In the genomic region with DNA sequence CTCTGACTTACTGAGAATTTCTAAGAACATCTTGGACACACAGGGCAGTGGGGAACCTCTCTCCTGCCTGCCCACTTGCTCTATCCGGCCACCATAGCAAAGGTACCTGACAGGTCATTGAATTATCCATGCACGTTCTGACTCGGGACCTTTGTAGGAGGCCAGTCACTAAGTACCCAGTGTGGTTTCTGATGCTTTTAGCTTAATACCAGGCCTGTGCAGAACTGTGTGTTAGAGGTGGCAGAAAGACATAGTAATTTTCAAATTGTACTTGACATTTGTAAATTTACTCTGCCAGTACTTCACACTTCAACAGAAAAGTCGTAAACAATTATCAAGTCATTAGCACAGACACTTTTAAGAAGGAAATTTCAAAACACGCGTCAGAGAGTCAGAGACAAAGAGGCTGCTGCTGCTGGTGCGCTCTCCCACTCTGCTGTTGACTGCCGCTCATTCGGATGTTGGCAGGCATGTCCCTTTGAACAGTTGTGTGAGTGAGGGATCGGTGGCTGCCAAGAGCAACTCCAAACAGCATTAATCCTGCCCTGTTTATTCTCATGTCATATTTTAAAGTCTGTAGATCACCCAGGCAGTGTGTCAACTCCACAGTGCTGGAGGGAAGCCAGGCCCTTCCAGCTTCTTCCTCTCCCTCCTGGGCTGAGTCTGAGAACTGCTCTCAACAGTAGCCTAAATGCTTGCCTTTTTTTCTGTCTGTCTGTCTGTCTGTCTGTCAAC, we compare ENCODE assay signal across 10 mouse cellular contexts.
DNase-seq lines count a peak whose midpoint lies in the region; ATAC-seq lines count a peak whose summit lies in the region.
"Had no signal": no experiment of that assay in that cellular context is flagged by ENCODE, and none has a peak within 500 bp of the region (broad histone marks: within the 10 kb centered on the region; RNA-seq: fewer than 3 reads in every experiment).

No protein-coding gene starts in this region.

- no peak overlapping the region for H3K4me3 ChIP-seq in embryonic facial prominence, embryonic 13.5 days
- H3K4me3 ChIP-seq in embryonic facial prominence, embryonic 10.5 days = no peak overlapping the region
- H3K4me3 ChIP-seq: liver, embryonic 13.5 days had no signal

- 0 out of 2 replicates have a peak, but pooled peaks have one; percentile 20 for ATAC-seq in embryonic facial prominence, embryonic 13.5 days (ENCODE audit: insufficient number of reproducible peaks, insufficient read depth, low FRiP score, low TSS enrichment, low read depth)

- DNase-seq in embryonic facial prominence, embryonic 10.5 days (ENCODE audit: low spot score) = no peak
- peak; percentile 46 to 49 for DNase-seq in right cerebral cortex, postnatal 10 days (ENCODE audit: low spot score in 2 of 2)
- no peak for DNase-seq in right cerebral cortex, adult 2 months (ENCODE audit: low spot score in 2 of 2)
- DNase-seq in kidney, adult 9 months = peak; percentile 27
- peak; percentile 87 for DNase-seq in lung, postnatal 10 days
- DNase-seq in urinary bladder, postnatal 36 days (ENCODE audit: low spot score in 2 of 2) = no peak
- DNase-seq in urinary bladder, adult 18-20 months (ENCODE audit: low spot score in 2 of 2) = no peak
- DNase-seq: liver, embryonic 13.5 days had no signal

- WGBS in embryonic facial prominence, embryonic 13.5 days = 75% methylated on average over 10 of the region's 10 CpGs
- WGBS in embryonic facial prominence, embryonic 10.5 days = 85% methylated on average over 10 of the region's 10 CpGs

- no peak overlapping the region for H3K9ac ChIP-seq in embryonic facial prominence, embryonic 13.5 days
- H3K9ac ChIP-seq: liver, embryonic 13.5 days had no signal

- H3K9me3 ChIP-seq in embryonic facial prominence, embryonic 13.5 days = peaks cover 2% of the 10 kb centered on the region; the same call in 1 of the 2 replicates
- H3K9me3 ChIP-seq in embryonic facial prominence, embryonic 10.5 days = no peaks in the 10 kb centered on the region

- no peaks in the 10 kb centered on the region for H3K4me1 ChIP-seq in embryonic facial prominence, embryonic 13.5 days
- no peaks in the 10 kb centered on the region for H3K4me1 ChIP-seq in embryonic facial prominence, embryonic 10.5 days
- H3K4me1 ChIP-seq: liver, embryonic 13.5 days had no signal

- H3K27me3 ChIP-seq in embryonic facial prominence, embryonic 13.5 days = no peaks in the 10 kb centered on the region
- H3K27me3 ChIP-seq in embryonic facial prominence, embryonic 10.5 days (replicated peaks; ENCODE audit: low read depth, poor library complexity, severe bottlenecking) = no peaks in the 10 kb centered on the region
- H3K27me3 ChIP-seq: CH12.LX; liver, embryonic 13.5 days had no signal

- no peak overlapping the region for H3K4me2 ChIP-seq in embryonic facial prominence, embryonic 13.5 days
- H3K4me2 ChIP-seq: liver, embryonic 13.5 days had no signal

- H3K36me3 ChIP-seq in embryonic facial prominence, embryonic 13.5 days = peaks cover 30% of the 10 kb centered on the region
- H3K36me3 ChIP-seq in embryonic facial prominence, embryonic 10.5 days (replicated peaks) = peaks cover 45% of the 10 kb centered on the region

- no peak overlapping the region for H3K27ac ChIP-seq in embryonic facial prominence, embryonic 13.5 days
- no peak overlapping the region for H3K27ac ChIP-seq in embryonic facial prominence, embryonic 10.5 days (replicated peaks)
- H3K27ac ChIP-seq: liver, embryonic 13.5 days had no signal

Comparison
In these comparisons a context has a peak if more than half of its experiments do, and no peak if none do; other contexts are left out.
1. DNase-seq: peak in right cerebral cortex, postnatal 10 days (2 of 2), kidney, adult 9 months (single experiment) and lung, postnatal 10 days (single experiment); none in embryonic facial prominence, embryonic 10.5 days (single experiment), right cerebral cortex, adult 2 months (0 of 2), urinary bladder, postnatal 36 days (0 of 2) and urinary bladder, adult 18-20 months (0 of 2).